In the genomic region with DNA sequence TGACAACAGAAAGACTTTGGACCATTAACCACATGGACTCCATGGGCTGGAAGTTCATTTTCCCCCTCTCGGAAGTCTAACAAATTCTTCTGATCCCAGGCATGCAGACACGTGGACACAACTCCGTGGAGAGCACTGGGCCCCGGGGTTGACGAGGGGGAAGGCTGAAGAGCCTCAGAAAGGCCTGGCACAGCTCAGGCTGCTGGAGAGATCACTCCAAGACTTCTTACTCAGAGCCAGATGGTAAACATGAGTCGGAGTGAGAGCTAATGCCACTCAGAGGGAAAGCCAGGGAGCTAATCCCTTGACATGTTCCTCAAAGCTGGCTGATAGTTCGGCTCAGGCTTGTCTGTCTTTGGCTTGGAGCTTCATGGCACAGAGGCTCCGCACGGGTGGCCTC, we compare ENCODE assay signal across 11 mouse cellular contexts. TPM values are rescaled to one million over a fixed set of nuclear protein-coding genes. Genes with fewer than 3 reads are reported as not detected.
DNase-seq lines count a peak whose midpoint lies in the region; ATAC-seq and TF ChIP-seq lines count a peak whose summit lies in the region.
"Had no signal": no experiment of that assay in that cellular context is flagged by ENCODE, and none has a peak within 500 bp of the region (broad histone marks: within the 10 kb centered on the region; RNA-seq: fewer than 3 reads in every experiment).

No protein-coding gene starts in this region.

- no peak for TF ChIP-seq CTCF in liver, adult 2 months (IDR thresholded peaks at IDR 0.05; ENCODE audit: low read depth, low read length)

- ATAC-seq in cerebellum, adult (ENCODE audit: insufficient number of reproducible peaks, low FRiP score, low TSS enrichment) = no peak
- peak; percentile 88 for ATAC-seq in lung, embryonic 16.5 days (ENCODE audit: low read depth)
- ATAC-seq in stomach, embryonic 16.5 days (ENCODE audit: insufficient read depth, low FRiP score) = peak; percentile 72
- no peak for ATAC-seq in megakaryocyte-erythroid progenitor cell, adult 5-6 weeks (replicated peaks; ENCODE audit: low FRiP score, low TSS enrichment, poor library complexity, severe bottlenecking)

- peak; percentile 29 for DNase-seq in cerebellum, adult 11 months
- DNase-seq in liver, adult 2 months (ENCODE audit: extremely low read depth, low read depth, low spot score) = peak; percentile 1
- DNase-seq in liver = no peak
- DNase-seq in spleen, adult 18-20 months = no peak
- DNase-seq: right cerebral cortex, postnatal 25 days had no signal

- TF ChIP-seq POLR2A in liver, adult 2 months (IDR thresholded peaks at IDR 0.05; ENCODE audit: extremely low read depth, insufficient read depth, low read length) = no peak

- no peaks in the 10 kb centered on the region for H3K4me1 ChIP-seq in liver, adult 2 months (ENCODE audit: control insufficient read depth, insufficient read depth, low read length)
- H3K4me1 ChIP-seq in lung, embryonic 16.5 days (replicated peaks; ENCODE audit: control insufficient read depth, insufficient read depth, low read length) = peaks cover 16% of the 10 kb centered on the region
- H3K4me1 ChIP-seq in stomach, embryonic 16.5 days (ENCODE audit: control insufficient read depth, insufficient read depth, low read length) = peaks cover 16% of the 10 kb centered on the region

- 42% methylated on average over 9 of the region's 9 CpGs for WGBS in liver, adult 2 months
- 22% methylated on average over 9 of the region's 9 CpGs for WGBS in lung, embryonic 16.5 days
- 31% methylated on average over 9 of the region's 9 CpGs for WGBS in stomach, embryonic 16.5 days

- H3K27ac ChIP-seq in liver, adult 2 months (replicated peaks; ENCODE audit: insufficient read depth, low read depth, low read length) = no peak overlapping the region
- peak overlapping the region; percentile 49 for H3K27ac ChIP-seq in lung, embryonic 16.5 days (ENCODE audit: low read length)
- peak overlapping the region; percentile 70 for H3K27ac ChIP-seq in stomach, embryonic 16.5 days (ENCODE audit: low read length)
- H3K27ac ChIP-seq: hindbrain, embryonic 15.5 days; macrophage had no signal

- no peak overlapping the region for H3K9ac ChIP-seq in liver, adult 2 months (ENCODE audit: low read depth, low read length)
- 0 out of 2 replicates have a peak overlapping the region, but pooled peaks have one; percentile 8 for H3K9ac ChIP-seq in lung, embryonic 16.5 days (ENCODE audit: low read length)
- 0 out of 2 replicates have a peak overlapping the region, but pooled peaks have one; percentile 5 for H3K9ac ChIP-seq in stomach, embryonic 16.5 days (ENCODE audit: low read length)
- H3K9ac ChIP-seq: hindbrain, embryonic 15.5 days had no signal

- no peaks in the 10 kb centered on the region for H3K27me3 ChIP-seq in liver, adult 2 months (ENCODE audit: control insufficient read depth, insufficient read depth, low read length)
- no peaks in the 10 kb centered on the region for H3K27me3 ChIP-seq in lung, embryonic 16.5 days (ENCODE audit: control insufficient read depth, insufficient read depth, low read depth, low read length)
- H3K27me3 ChIP-seq in stomach, embryonic 16.5 days (ENCODE audit: control insufficient read depth, insufficient read depth, low read length) = no peaks in the 10 kb centered on the region
- H3K27me3 ChIP-seq: hindbrain, embryonic 15.5 days had no signal

- H3K9me3 ChIP-seq in lung, embryonic 16.5 days (ENCODE audit: control insufficient read depth, low read length) = peaks cover 2% of the 10 kb centered on the region; the same call in 1 of the 2 replicates
- no peaks in the 10 kb centered on the region for H3K9me3 ChIP-seq in stomach, embryonic 16.5 days (replicated peaks; ENCODE audit: control insufficient read depth, low read length)
- H3K9me3 ChIP-seq: hindbrain, embryonic 15.5 days had no signal

- no peaks in the 10 kb centered on the region for H3K79me2 ChIP-seq in liver, adult 2 months (ENCODE audit: control insufficient read depth, insufficient read depth, low read length)

- H3K4me2 ChIP-seq in lung, embryonic 16.5 days (ENCODE audit: low read depth, low read length) = peak overlapping the region; percentile 15; the same call in 1 of the 2 replicates
- H3K4me2 ChIP-seq in stomach, embryonic 16.5 days (ENCODE audit: low read depth, low read length) = peak overlapping the region; percentile 30

- H3K36me3 ChIP-seq in liver, adult 2 months (ENCODE audit: control insufficient read depth, insufficient read depth, low read length) = no peaks in the 10 kb centered on the region
- peaks cover 7% of the 10 kb centered on the region for H3K36me3 ChIP-seq in lung, embryonic 16.5 days (ENCODE audit: control insufficient read depth, insufficient read depth, low read length)
- H3K36me3 ChIP-seq in stomach, embryonic 16.5 days (ENCODE audit: control insufficient read depth, insufficient read depth, low read length) = no peaks in the 10 kb centered on the region
- H3K36me3 ChIP-seq: hindbrain, embryonic 15.5 days had no signal

- no peak overlapping the region for H3K4me3 ChIP-seq in liver, adult 2 months (ENCODE audit: insufficient read depth, low read depth, low read length)
- no peak overlapping the region for H3K4me3 ChIP-seq in lung, embryonic 16.5 days (ENCODE audit: low read length)
- no peak overlapping the region for H3K4me3 ChIP-seq in stomach, embryonic 16.5 days (replicated peaks; ENCODE audit: low read length)
- H3K4me3 ChIP-seq: hindbrain, embryonic 15.5 days had no signal

RNA-seq across cellular contexts. Expression of a gene that starts 14.0 kb away (rescaled TPM):
- total RNA-seq in liver, adult 2 months (2014; rRNA removed) = not detected in 2 replicates
- not detected in 2 replicates for polyA plus RNA-seq in liver, adult 2 months (2012; rRNA removed)
- not detected in 2 replicates for polyA plus RNA-seq in lung, embryonic 16.5 days (2015; fragmentation: Nextera tagmentation; extraction: Ambion mirVana)
- not detected in 2 replicates for polyA plus RNA-seq in stomach, embryonic 16.5 days (2015; fragmentation: Nextera tagmentation; extraction: Ambion mirVana)
- not detected in 2 replicates for total RNA-seq in megakaryocyte-erythroid progenitor cell, adult 5-6 weeks (2014; fragmentation: Nextera tagmentation)
- total RNA-seq in megakaryocyte-erythroid progenitor cell, adult 5-6 weeks (2017) = not detected in 2 replicates
- polyA plus RNA-seq: macrophage had no signal

RNA-seq across cellular contexts. Expression of a gene that starts 24.7 kb away (rescaled TPM):
- total RNA-seq in liver, adult 2 months (2014; rRNA removed) = 0.46 TPM in 1 of 2 replicates, not detected in the other
- polyA plus RNA-seq in liver, adult 2 months (2012; rRNA removed) = not detected in 2 replicates
- 1.8 and 3.2 TPM in 2 replicates for polyA plus RNA-seq in lung, embryonic 16.5 days (2015; fragmentation: Nextera tagmentation; extraction: Ambion mirVana)
- polyA plus RNA-seq in stomach, embryonic 16.5 days (2015; fragmentation: Nextera tagmentation; extraction: Ambion mirVana) = 0.19 TPM in 1 of 2 replicates, not detected in the other
- total RNA-seq in megakaryocyte-erythroid progenitor cell, adult 5-6 weeks (2014; fragmentation: Nextera tagmentation) = not detected in 2 replicates
- total RNA-seq in megakaryocyte-erythroid progenitor cell, adult 5-6 weeks (2017) = not detected in 2 replicates
- polyA plus RNA-seq: macrophage had no signal

RNA-seq across cellular contexts. Expression of a gene that starts 36.2 kb away (rescaled TPM):
- total RNA-seq in liver, adult 2 months (2014; rRNA removed) = 0.92 and 1.4 TPM in 2 replicates
- polyA plus RNA-seq in liver, adult 2 months (2012; rRNA removed) = 0.32 and 0.56 TPM in 2 replicates
- polyA plus RNA-seq in lung, embryonic 16.5 days (2015; fragmentation: Nextera tagmentation; extraction: Ambion mirVana) = 165 and 178 TPM in 2 replicates
- 112 and 116 TPM in 2 replicates for polyA plus RNA-seq in stomach, embryonic 16.5 days (2015; fragmentation: Nextera tagmentation; extraction: Ambion mirVana)
- total RNA-seq in megakaryocyte-erythroid progenitor cell, adult 5-6 weeks (2014; fragmentation: Nextera tagmentation) = 31.1 and 62.5 TPM in 2 replicates
- 38.5 and 45.9 TPM in 2 replicates for total RNA-seq in megakaryocyte-erythroid progenitor cell, adult 5-6 weeks (2017)

RNA-seq across cellular contexts. Expression of a gene that starts 36.4 kb away (rescaled TPM):
- total RNA-seq in liver, adult 2 months (2014; rRNA removed) = not detected in 2 replicates
- polyA plus RNA-seq in liver, adult 2 months (2012; rRNA removed) = not detected in 2 replicates
- not detected in 2 replicates for polyA plus RNA-seq in lung, embryonic 16.5 days (2015; fragmentation: Nextera tagmentation; extraction: Ambion mirVana)
- not detected in 2 replicates for polyA plus RNA-seq in stomach, embryonic 16.5 days (2015; fragmentation: Nextera tagmentation; extraction: Ambion mirVana)
- not detected in 2 replicates for total RNA-seq in megakaryocyte-erythroid progenitor cell, adult 5-6 weeks (2014; fragmentation: Nextera tagmentation)
- not detected in 2 replicates for total RNA-seq in megakaryocyte-erythroid progenitor cell, adult 5-6 weeks (2017)
- polyA plus RNA-seq: hindbrain, embryonic 15.5 days; macrophage had no signal

RNA-seq across cellular contexts. Expression of a gene that starts 54.9 kb away (rescaled TPM):
- not detected in 2 replicates for total RNA-seq in liver, adult 2 months (2014; rRNA removed)
- 0.16 TPM in 1 of 2 replicates, not detected in the other for polyA plus RNA-seq in liver, adult 2 months (2012; rRNA removed)
- polyA plus RNA-seq in lung, embryonic 16.5 days (2015; fragmentation: Nextera tagmentation; extraction: Ambion mirVana) = 1.6 and 1.7 TPM in 2 replicates
- 0.89 and 0.92 TPM in 2 replicates for polyA plus RNA-seq in stomach, embryonic 16.5 days (2015; fragmentation: Nextera tagmentation; extraction: Ambion mirVana)
- total RNA-seq in megakaryocyte-erythroid progenitor cell, adult 5-6 weeks (2014; fragmentation: Nextera tagmentation) = not detected in 2 replicates
- 0.33 TPM in 1 of 2 replicates, not detected in the other for total RNA-seq in megakaryocyte-erythroid progenitor cell, adult 5-6 weeks (2017)

Comparison
In these comparisons a context has a peak if more than half of its experiments do, and no peak if none do; other contexts are left out.
1. DNase-seq: peak in cerebellum, adult 11 months (single experiment) and liver, adult 2 months (single experiment); none in liver (single experiment) and spleen, adult 18-20 months (0 of 2).
2. ATAC-seq: peak in lung, embryonic 16.5 days (single experiment) and stomach, embryonic 16.5 days (single experiment); none in cerebellum, adult (single experiment) and megakaryocyte-erythroid progenitor cell, adult 5-6 weeks (single experiment).
3. RNA of a gene that starts 36.2 kb away (polyA plus RNA-seq): 165 to 178 TPM in lung, embryonic 16.5 days and 112 to 116 TPM in stomach, embryonic 16.5 days; 0.32 to 0.56 TPM in liver, adult 2 months; every median in the first group is over 10 times any median in the second.